Mouse (Mus musculus) right cerebral cortex, postnatal 36 days (tissue): Measurements from ENCODE around the gene Copz2.
A peak's percentile ranks its signal among the peaks of the same experiment; 100 is the strongest.

Experiments used
- DNase-seq, 2 experiments: peaks; one replicate each; pipeline ENCODE4 v3.0.0; 2022; ENCODE audit warnings: low spot score in 2 of 2, mixed read lengths in 1 of 2

Copz2 gene

GRCm38 (mm10) chr11:96902639-96903635 is 53.3 kb downstream of the Copz2 start:
- DNase-seq, result no peak

GRCm38 (mm10) chr11:96906431-96907161 is 56.9 kb downstream of the Copz2 start:
- no peak for DNase-seq

GRCm38 (mm10) chr11:96908594-96908993 is 58.9 kb downstream of the Copz2 start:
- DNase-seq, result no peak

GRCm38 (mm10) chr11:96910003-96910402 is 60.3 kb downstream of the Copz2 start:
- peak; percentile 62 to 69 for DNase-seq
